Mouse (Mus musculus): ENCODE measurements around the gene Apoc4. TPM values are rescaled to one million over a fixed set of nuclear protein-coding genes. Genes with fewer than 3 reads are reported as not detected.

Gene Apoc4
- 3.6 and 18.7 TPM in 2 replicates for polyA plus RNA-seq (2011; ENCODE audit: insufficient read depth, insufficient read length, low replicate concordance, missing spikeins)

- Histone ChIP-seq H3K4me3 (replicated peaks; ENCODE audit: control insufficient read depth, low read depth, low read length) (no peak within 1 kb of the TSS), H3K4me1 (ENCODE audit: control insufficient read depth, insufficient read depth, low read length) (peaks cover 1% of the 10 kb centered on the region; the same call in 1 of the 2 replicates), H3K27ac (ENCODE audit: control insufficient read depth, insufficient read depth, low read depth, low read length, poor library complexity) (no peak within 1 kb of the TSS)
- no peak for TF ChIP-seq POLR2A (IDR thresholded peaks at IDR 0.05; ENCODE audit: borderline replicate concordance, control insufficient read depth, low read depth, low read length)
- no peak for TF ChIP-seq CTCF (IDR thresholded peaks at IDR 0.05; ENCODE audit: control insufficient read depth, insufficient read depth, low read length)
- 73% methylated on average over 8 of the region's 8 CpGs for WGBS
Observed at GRCm38 (mm10) chr7:19681202-19681694, at the start of gene Apoc4, which contains the start of gene Gm44805. TSS of gene Apoc4 (minus strand) at chr7:19681479. TSS of gene Gm44805 (minus strand) at chr7:19681423.

- no peak overlapping the region for H3K4me3 ChIP-seq (replicated peaks; ENCODE audit: control insufficient read depth, low read depth, low read length)
- H3K27ac ChIP-seq (ENCODE audit: control insufficient read depth, insufficient read depth, low read depth, low read length, poor library complexity): no peak overlapping the region
- 80% methylated on average over 4 of the region's 4 CpGs for WGBS
- H3K4me1 ChIP-seq (ENCODE audit: control insufficient read depth, insufficient read depth, low read length): no peaks in the 10 kb centered on the region
- TF ChIP-seq CTCF (IDR thresholded peaks at IDR 0.05; ENCODE audit: control insufficient read depth, insufficient read depth, low read length): no peak
- TF ChIP-seq POLR2A (IDR thresholded peaks at IDR 0.05; ENCODE audit: borderline replicate concordance, control insufficient read depth, low read depth, low read length): no peak
Observed at GRCm38 (mm10) chr7:19726541-19726940, 45.3 kb upstream of the Apoc4 start.

- Histone ChIP-seq H3K4me1 (ENCODE audit: control insufficient read depth, insufficient read depth, low read length) (no peaks in the 10 kb centered on the region), H3K27ac (ENCODE audit: control insufficient read depth, insufficient read depth, low read depth, low read length, poor library complexity) (no peak overlapping the region), H3K4me3 (replicated peaks; ENCODE audit: control insufficient read depth, low read depth, low read length) (no peak overlapping the region)
- 82% methylated on average over 12 of the region's 12 CpGs for WGBS
- TF ChIP-seq POLR2A (IDR thresholded peaks at IDR 0.05; ENCODE audit: borderline replicate concordance, control insufficient read depth, low read depth, low read length) (no peak), CTCF (IDR thresholded peaks at IDR 0.05; ENCODE audit: control insufficient read depth, insufficient read depth, low read length) (no peak)
Observed at GRCm38 (mm10) chr7:19724167-19724566, 42.9 kb upstream of the Apoc4 start.

GRCm38 (mm10) chr7:19722754-19723195 lies 41.5 kb upstream of the Apoc4 start:
- WGBS: 67% methylated on average over 6 of the region's 6 CpGs
- Histone ChIP-seq H3K4me1 (ENCODE audit: control insufficient read depth, insufficient read depth, low read length) (no peaks in the 10 kb centered on the region), H3K4me3 (replicated peaks; ENCODE audit: control insufficient read depth, low read depth, low read length) (no peak overlapping the region), H3K27ac (ENCODE audit: control insufficient read depth, insufficient read depth, low read depth, low read length, poor library complexity) (no peak overlapping the region)
- no peak for TF ChIP-seq CTCF (IDR thresholded peaks at IDR 0.05; ENCODE audit: control insufficient read depth, insufficient read depth, low read length)
- TF ChIP-seq POLR2A (IDR thresholded peaks at IDR 0.05; ENCODE audit: borderline replicate concordance, control insufficient read depth, low read depth, low read length): no peak

GRCm38 (mm10) chr7:19719200-19719599 lies 37.9 kb upstream of the Apoc4 start:
- Histone ChIP-seq H3K4me3 (replicated peaks; ENCODE audit: control insufficient read depth, low read depth, low read length) (no peak overlapping the region), H3K27ac (ENCODE audit: control insufficient read depth, insufficient read depth, low read depth, low read length, poor library complexity) (no peak overlapping the region), H3K4me1 (ENCODE audit: control insufficient read depth, insufficient read depth, low read length) (no peaks in the 10 kb centered on the region)
- WGBS: 79% methylated on average over 4 of the region's 4 CpGs
- TF ChIP-seq CTCF (IDR thresholded peaks at IDR 0.05; ENCODE audit: control insufficient read depth, insufficient read depth, low read length) (no peak), POLR2A (IDR thresholded peaks at IDR 0.05; ENCODE audit: borderline replicate concordance, control insufficient read depth, low read depth, low read length) (no peak)

GRCm38 (mm10) chr7:19718297-19718952 lies 37.1 kb upstream of the Apoc4 start:
- H3K4me1 ChIP-seq (ENCODE audit: control insufficient read depth, insufficient read depth, low read length): no peaks in the 10 kb centered on the region; the same call in 1 of the 2 replicates
- H3K27ac ChIP-seq (ENCODE audit: control insufficient read depth, insufficient read depth, low read depth, low read length, poor library complexity): no peak overlapping the region
- 78% methylated on average over 5 of the region's 5 CpGs for whole genome bisulfite sequencing
- no peak overlapping the region for H3K4me3 ChIP-seq (replicated peaks; ENCODE audit: control insufficient read depth, low read depth, low read length)
- TF ChIP-seq POLR2A (IDR thresholded peaks at IDR 0.05; ENCODE audit: borderline replicate concordance, control insufficient read depth, low read depth, low read length) (no peak), CTCF (IDR thresholded peaks at IDR 0.05; ENCODE audit: control insufficient read depth, insufficient read depth, low read length) (no peak)

GRCm38 (mm10) chr7:19717346-19717745 lies 36.1 kb upstream of the Apoc4 start:
- 67% methylated on average over 4 of the region's 4 CpGs for WGBS
- H3K27ac ChIP-seq (ENCODE audit: control insufficient read depth, insufficient read depth, low read depth, low read length, poor library complexity): no peak overlapping the region

GRCm38 (mm10) chr7:19716822-19717221 lies 35.5 kb upstream of the Apoc4 start:
- no peak overlapping the region for H3K27ac ChIP-seq (ENCODE audit: control insufficient read depth, insufficient read depth, low read depth, low read length, poor library complexity)
- WGBS: 84% methylated on average over 2 of the region's 2 CpGs

More at GRCm38 (mm10) chr7:19717346-19717745, 36.1 kb upstream of the Apoc4 start:
- TF ChIP-seq POLR2A (IDR thresholded peaks at IDR 0.05; ENCODE audit: borderline replicate concordance, control insufficient read depth, low read depth, low read length) (no peak), CTCF (IDR thresholded peaks at IDR 0.05; ENCODE audit: control insufficient read depth, insufficient read depth, low read length) (no peak)
- H3K4me3 ChIP-seq (replicated peaks; ENCODE audit: control insufficient read depth, low read depth, low read length): no peak overlapping the region
- no peaks in the 10 kb centered on the region; the same call in 1 of the 2 replicates for H3K4me1 ChIP-seq (ENCODE audit: control insufficient read depth, insufficient read depth, low read length)

More at GRCm38 (mm10) chr7:19716822-19717221, 35.5 kb upstream of the Apoc4 start:
- Histone ChIP-seq H3K4me1 (ENCODE audit: control insufficient read depth, insufficient read depth, low read length) (no peaks in the 10 kb centered on the region; the same call in 1 of the 2 replicates), H3K4me3 (replicated peaks; ENCODE audit: control insufficient read depth, low read depth, low read length) (no peak overlapping the region)
- TF ChIP-seq CTCF (IDR thresholded peaks at IDR 0.05; ENCODE audit: control insufficient read depth, insufficient read depth, low read length) (no peak), POLR2A (IDR thresholded peaks at IDR 0.05; ENCODE audit: borderline replicate concordance, control insufficient read depth, low read depth, low read length) (no peak)

Data from bone marrow, adult 2 months (tissue).